Mouse (Mus musculus): ENCODE data around the gene Guf1.
A peak's percentile ranks its signal among the peaks of the same experiment; 100 is the strongest.

Gene Guf1

DNA sequence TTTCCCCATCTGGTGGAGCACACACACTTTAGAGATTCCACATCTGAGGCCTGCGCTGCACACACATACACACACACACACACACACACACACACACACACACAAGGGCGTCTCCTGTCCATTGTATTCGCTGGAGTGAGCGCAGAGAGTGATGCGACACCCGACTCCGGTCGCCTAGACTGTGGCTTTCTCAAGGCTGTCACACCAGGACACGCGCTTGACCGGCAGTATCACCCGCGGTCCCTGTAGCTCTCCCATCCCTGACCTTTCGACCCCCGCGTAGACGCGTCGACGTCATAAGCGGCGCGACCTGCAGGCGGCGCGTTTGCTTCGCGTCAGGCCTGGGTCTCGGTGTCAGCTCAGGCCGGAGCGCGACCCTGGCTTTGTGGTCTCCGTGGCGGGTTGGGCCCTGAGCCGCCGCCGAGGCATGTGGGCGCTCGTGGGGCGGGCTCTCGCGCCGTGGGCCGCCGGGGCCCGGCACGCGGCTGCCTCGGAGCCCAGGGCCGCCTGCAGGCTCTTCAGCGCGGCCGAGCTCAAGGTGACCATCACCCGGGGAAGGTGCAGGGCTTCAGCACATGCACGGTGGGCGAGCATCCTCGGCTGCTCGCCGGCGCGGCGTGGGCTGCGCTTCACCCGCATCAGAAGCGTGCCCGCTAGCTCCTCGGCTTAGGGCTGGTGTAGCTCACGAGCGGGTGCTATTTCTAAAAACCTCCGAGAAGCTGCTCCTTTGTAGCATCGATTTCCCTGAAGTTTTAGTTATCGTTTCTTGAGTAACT, at the start of gene Guf1:
Guf1 (plus strand) TSS at position 296 of the 776 bp plus-strand sequence.
- peak; percentile 95 for DNase-seq

DNA sequence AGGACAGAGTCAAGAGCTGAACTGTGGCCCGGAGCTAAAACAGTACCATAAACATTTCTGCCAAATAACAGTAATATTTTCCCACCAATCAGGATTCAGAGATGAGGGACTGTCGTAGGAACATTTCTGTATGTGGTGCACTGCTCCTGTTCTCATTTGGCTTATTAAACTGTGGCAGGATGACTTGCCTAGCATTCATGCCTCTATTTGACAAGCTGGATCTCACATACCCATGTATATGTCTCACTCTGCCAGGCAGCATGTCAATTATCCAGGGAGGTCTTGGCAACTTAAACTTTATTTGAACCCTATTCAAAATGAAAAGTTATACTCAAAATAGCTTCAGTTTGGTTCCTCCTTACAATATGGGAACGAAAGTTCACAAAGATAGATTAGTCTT, 49.7 kb upstream of the Guf1 start:
- DNase-seq: no peak

- DNase-seq: no peak
Measured at GRCm38 (mm10) chr5:69511631-69512030, 45.1 kb upstream of the Guf1 start.

DNA sequence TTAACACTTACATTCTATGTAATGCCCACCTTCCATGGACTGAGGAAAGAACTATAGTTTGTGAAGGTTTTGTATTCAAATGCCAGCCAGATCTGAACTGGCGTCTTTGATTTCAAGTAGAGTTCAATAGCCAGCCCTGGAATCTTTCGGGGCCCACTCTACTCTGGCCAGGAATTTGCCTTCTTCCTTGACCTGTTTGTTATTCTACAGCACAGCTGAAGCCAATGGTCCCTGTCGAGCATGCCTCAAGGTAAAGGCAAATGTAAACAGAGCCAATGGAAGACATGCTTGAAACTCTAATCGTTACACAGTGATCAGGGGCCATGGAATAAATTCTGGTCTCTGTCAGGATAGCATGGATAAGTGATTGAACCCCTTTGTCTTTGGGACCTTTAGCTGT, 44.5 kb upstream of the Guf1 start:
- DNase-seq: no peak

GRCm38 (mm10) chr5:69520661-69521278, 36.0 kb upstream of the Guf1 start:
- DNase-seq: peak; percentile 53

GRCm38 (mm10) chr5:69522064-69522463, 34.7 kb upstream of the Guf1 start:
- DNase-seq: no peak

DNA sequence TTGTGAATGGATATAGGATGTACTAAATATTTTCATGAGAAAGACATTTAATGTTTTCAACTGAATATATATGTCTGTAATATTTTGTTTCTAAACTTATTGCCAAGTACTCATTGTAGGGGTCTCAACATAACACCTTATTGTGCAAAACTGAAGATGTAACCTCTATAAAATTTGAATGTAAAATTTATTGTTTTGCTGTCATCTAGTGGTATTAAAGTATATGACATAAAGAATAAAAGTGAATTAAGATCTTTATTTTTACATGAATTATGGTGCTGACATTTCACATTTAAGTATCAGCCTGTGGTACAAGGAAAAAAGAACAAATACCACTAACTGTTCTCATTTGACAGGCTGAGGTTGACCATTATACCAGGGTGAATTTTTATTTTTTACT, 32.8 kb upstream of the Guf1 start:
- DNase-seq: no peak

- no peak for DNase-seq
Measured at GRCm38 (mm10) chr5:69541680-69542079, 15.0 kb upstream of the Guf1 start.

DNA sequence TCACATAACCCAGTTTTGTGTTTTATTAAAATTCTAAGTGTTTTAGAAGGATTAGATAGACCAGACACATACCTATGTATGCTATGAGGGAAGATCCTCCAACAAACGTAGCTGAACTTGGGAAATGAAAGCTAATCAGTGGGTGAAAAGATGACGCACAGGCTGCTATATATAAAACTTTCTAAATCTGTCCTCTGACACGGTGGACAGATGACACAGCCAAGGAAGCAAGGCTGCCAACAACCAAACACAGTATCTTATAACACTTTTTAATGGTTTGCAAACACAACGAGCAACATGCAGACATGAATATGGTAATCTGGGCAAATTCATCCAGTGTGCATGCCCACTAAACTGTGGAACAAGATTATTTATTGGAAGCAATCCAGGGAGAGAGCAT, 14.2 kb upstream of the Guf1 start, which contains the start of gene Yipf7:
Yipf7 (minus strand) TSS at position 160 of the 400 bp plus-strand sequence.
- peak; percentile 41 for DNase-seq

- no peak for DNase-seq
Measured at GRCm38 (mm10) chr5:69557404-69557935, 747 bp downstream of the Guf1 start.

DNA sequence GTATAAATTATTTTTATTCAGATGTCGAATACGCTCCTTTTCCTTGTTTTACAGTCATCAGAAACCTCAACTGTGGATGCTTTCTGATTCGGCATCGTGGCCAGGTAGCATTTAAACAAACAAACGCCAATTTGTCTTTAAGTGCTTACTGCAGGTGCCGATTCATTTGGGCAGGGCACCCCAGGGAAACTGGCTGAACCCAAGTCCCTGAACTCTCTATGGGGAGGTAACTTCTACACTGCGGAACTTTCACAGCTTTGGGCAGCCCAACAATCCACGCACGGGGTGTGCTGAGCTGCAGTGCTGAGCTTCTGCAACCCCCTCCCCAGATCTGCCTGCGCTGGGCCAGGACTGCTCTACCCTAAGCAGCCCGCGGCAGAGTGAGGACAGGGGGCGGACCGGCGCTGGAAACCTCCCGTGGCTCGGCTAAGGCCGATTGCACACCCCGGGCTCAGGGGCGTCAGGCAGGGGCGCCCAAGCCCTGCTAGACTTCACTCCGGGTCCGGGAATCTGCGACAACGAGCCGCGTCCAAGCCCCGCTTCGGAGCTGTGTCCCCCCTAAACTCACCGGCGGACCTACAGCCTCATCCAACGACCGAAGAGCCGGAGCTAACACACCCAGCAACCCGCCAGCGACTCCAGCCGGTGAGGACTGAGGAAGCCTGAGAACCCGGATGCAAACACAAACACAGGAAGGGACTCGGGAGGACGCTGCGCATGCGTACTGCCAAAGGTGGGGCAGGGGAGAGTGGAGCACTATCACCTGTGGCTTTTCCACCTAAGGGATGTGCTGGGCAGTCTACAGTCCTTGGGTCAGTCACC, 35.1 kb downstream of the Guf1 start, which contains the start of gene Gnpda2:
Gnpda2 (minus strand) TSS at position 701 of the 822 bp plus-strand sequence.
- DNase-seq: peak; percentile 91

DNA sequence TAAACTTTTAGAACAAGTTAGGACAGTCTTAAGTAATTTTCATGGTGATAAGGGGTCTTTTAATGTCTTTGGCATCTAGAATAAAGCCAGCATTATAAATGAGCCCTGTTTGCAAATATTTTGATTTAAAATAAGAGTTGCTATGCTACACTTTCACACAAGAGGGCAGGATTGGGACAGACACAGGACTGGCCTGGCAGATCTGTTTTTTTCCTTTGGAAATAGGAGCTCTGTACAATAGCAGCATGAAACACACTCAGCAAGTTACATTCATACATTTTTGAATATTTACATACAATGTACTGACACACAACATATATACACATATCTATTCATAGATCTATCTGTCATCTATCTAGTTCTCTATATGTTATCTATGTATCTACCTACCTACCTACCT, 44.3 kb downstream of the Guf1 start:
- no peak for DNase-seq

DNA sequence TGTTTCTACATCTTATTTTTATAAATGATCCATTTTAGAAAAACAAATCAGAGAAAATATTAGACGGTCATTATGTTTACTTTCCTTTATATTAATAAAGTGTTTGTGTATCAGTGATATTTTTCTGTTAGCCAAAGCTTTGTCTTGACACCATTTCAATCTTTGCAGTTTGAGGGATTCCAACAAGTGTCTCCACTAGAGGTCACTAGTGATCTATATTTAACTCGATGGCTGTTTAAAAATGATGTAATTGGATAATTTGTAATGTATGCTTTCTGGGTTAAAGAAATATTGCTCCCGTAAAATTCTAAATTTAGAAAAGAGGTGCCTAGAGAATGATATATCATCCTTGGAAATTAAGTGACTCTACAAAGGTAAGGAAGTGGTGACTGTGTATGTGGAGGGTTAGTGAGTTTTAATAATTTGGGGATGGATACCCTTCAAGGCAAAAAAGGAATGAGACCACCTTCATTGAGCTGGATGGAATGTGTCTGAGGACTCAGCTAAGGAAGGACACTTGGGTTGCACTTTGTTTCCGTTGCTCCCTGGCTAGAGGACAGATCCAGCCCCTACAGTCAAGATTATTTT, 56.6 kb downstream of the Guf1 start:
- no peak for DNase-seq

DNA sequence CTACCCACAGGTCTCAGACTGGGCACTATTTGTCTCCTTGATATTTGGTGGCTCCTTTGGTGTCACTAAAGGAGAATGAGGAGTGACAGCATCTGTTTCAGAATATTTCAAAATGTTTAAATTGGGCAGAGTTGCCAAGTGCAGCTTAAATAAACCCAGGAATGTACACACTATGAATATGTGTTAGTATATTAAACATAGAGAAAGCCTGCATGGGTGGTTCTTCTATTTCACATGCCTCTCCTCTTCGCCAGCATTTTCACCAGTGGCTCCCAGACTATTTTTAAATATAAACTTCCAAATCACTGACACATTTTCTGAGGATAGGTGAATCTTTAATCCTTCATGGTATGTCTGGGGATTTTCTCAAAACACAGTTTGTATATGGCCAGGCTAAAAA, 64.2 kb downstream of the Guf1 start:
- no peak for DNase-seq

Data from cerebellum, adult 11-12 months (tissue).